Mouse (Mus musculus): Measurements from ENCODE around the gene Zfp683.

DNA sequence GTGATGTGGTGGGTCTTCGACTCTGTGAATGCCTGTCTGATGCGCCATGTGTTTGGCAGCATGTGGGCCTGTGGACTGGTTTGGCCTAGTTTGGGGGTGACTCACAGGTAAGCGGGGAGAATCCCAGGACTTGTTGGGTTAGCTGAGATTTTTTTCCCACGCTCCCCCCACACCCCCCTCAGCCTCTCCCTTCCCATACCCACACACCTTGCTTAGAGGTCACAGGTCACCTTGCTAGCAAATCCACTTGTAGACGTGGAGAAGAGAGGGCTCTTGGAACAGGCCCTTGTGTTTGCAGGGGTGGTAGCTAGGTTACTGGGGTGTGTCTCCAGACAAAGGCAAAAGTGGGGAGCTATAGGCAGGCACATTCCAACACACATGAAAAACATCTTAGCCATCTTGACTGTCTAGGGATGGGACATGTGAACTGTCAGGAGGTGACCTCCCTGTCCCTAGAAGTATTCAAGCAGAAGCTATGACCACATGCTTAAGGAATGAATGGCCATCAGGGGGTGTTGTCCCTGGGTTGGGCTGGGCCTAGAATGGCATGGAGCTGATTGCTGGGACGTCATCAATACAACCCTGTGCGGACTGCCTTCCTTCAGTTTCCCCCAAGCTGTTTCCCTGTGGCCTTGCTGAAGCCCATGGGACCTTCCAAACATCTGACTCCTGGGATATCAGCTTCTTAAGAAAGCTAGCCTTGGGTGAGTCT, 14.4 kb downstream of the Zfp683 start:
- TF ChIP-seq CTCF (conservative IDR thresholded peaks at IDR 0.05; ENCODE audit: low read length): no peak
- TF ChIP-seq POU5F1 (IDR thresholded peaks at IDR 0.05; ENCODE audit: borderline replicate concordance, low read length): no peak
